ENCODE assay signal across 20 mouse cellular contexts in the genomic region with DNA sequence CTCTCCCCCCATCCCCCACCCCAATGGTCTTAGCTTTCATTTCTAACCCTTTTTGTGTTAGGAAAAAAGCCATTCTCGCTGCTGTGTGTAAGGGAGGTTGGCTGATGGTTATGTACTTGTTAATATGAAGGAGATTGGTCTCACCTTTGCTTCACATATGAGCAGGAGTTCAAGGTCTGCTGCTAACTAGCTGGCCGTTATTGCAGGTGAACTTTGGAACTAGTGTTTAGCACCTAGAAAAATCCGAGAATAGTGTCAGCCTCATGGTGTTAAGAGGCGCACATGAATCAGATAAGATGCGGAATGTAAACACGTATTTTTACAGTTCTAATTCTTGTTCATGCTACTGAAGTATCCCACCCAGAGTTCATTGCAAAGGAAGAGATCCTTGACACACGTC.
DNase-seq lines count a peak whose midpoint lies in the region; ATAC-seq lines count a peak whose summit lies in the region.
"Had no signal": no experiment of that assay in that cellular context is flagged by ENCODE, and none has a peak within 500 bp of the region (broad histone marks: within the 10 kb centered on the region; RNA-seq: fewer than 3 reads in every experiment).

No protein-coding gene starts in this region.

- no peaks in the 10 kb centered on the region for H3K9me3 ChIP-seq in intestine, embryonic 16.5 days (ENCODE audit: control insufficient read depth, low read length)
- H3K9me3 ChIP-seq: embryonic facial prominence, embryonic 10.5 days; hindbrain, embryonic 12.5 days; megakaryocyte, embryonic 14.5 days; midbrain, embryonic 15.5 days; neural tube, embryonic 15.5 days had no signal

- no peaks in the 10 kb centered on the region for H3K36me3 ChIP-seq in intestine, embryonic 16.5 days (ENCODE audit: control insufficient read depth, insufficient read depth, low read length)
- H3K36me3 ChIP-seq: embryonic facial prominence, embryonic 10.5 days; hindbrain, embryonic 12.5 days; midbrain, embryonic 15.5 days; neural tube, embryonic 15.5 days had no signal

- H3K27ac ChIP-seq in intestine, embryonic 16.5 days (ENCODE audit: low read length), result peak overlapping the region; percentile 78; the same call in 1 of the 2 replicates
- H3K27ac ChIP-seq: embryonic facial prominence, embryonic 10.5 days; hindbrain, embryonic 12.5 days; liver, embryonic 14.5 days; midbrain, embryonic 15.5 days; neural tube, embryonic 15.5 days had no signal

- H3K27me3 ChIP-seq in intestine, embryonic 16.5 days (replicated peaks; ENCODE audit: control insufficient read depth, insufficient read depth, low read length), result no peaks in the 10 kb centered on the region
- H3K27me3 ChIP-seq: hindbrain, embryonic 12.5 days; midbrain, embryonic 15.5 days; neural tube, embryonic 15.5 days had no signal

- peak; percentile 23 for DNase-seq in kidney, adult 18-20 months
- no peak for DNase-seq in kidney, postnatal 10 days
- peak; percentile 29 for DNase-seq in kidney, postnatal 14 days
- peak; percentile 14 for DNase-seq in naive thymus-derived CD4-positive, alpha-beta T cell, adult 2 months (ENCODE audit: low read depth)
- no peak for DNase-seq in B cell, adult 2 months
- no peak for DNase-seq in adrenal gland, postnatal 4 days (ENCODE audit: low spot score in 2 of 2)
- DNase-seq: adrenal gland, adult 2 months; cerebellum, adult 8-10 months; left cerebral cortex, postnatal 4 days; lung, postnatal 10 days; right cerebral cortex, postnatal 14 days; thymus, adult 2 months had no signal

- 0 out of 2 replicates have a peak, but pooled peaks have one; percentile 3 for ATAC-seq in intestine, embryonic 16.5 days
- ATAC-seq: midbrain, embryonic 15.5 days had no signal

- WGBS in intestine, embryonic 16.5 days, result 48% methylated on average over 7 of the region's 7 CpGs

- no peak overlapping the region for H3K9ac ChIP-seq in intestine, embryonic 16.5 days (ENCODE audit: low read depth, low read length)
- H3K9ac ChIP-seq: hindbrain, embryonic 12.5 days; liver, embryonic 14.5 days; midbrain, embryonic 15.5 days; neural tube, embryonic 15.5 days had no signal

- no peak overlapping the region for H3K4me3 ChIP-seq in intestine, embryonic 16.5 days (ENCODE audit: low read length)
- H3K4me3 ChIP-seq: embryonic facial prominence, embryonic 10.5 days; hindbrain, embryonic 12.5 days; midbrain, embryonic 15.5 days; myocyte; neural tube, embryonic 15.5 days had no signal

- peak overlapping the region; percentile 38; the same call in 1 of the 2 replicates for H3K4me2 ChIP-seq in intestine, embryonic 16.5 days (ENCODE audit: low read depth, low read length)
- H3K4me2 ChIP-seq: hindbrain, embryonic 12.5 days; midbrain, embryonic 15.5 days; neural tube, embryonic 15.5 days had no signal

- peaks cover 19% of the 10 kb centered on the region for H3K4me1 ChIP-seq in intestine, embryonic 16.5 days (ENCODE audit: control insufficient read depth, insufficient read depth, low read length)
- H3K4me1 ChIP-seq: hindbrain, embryonic 12.5 days; midbrain, embryonic 15.5 days; neural tube, embryonic 15.5 days had no signal

Comparison
In these comparisons a context has a peak if more than half of its experiments do, and no peak if none do; other contexts are left out.
1. DNase-seq: peak in kidney, adult 18-20 months (single experiment), kidney, postnatal 14 days (single experiment) and naive thymus-derived CD4-positive, alpha-beta T cell, adult 2 months (single experiment); none in kidney, postnatal 10 days (single experiment), B cell, adult 2 months (0 of 2) and adrenal gland, postnatal 4 days (0 of 2).